In genomic region chr5:139889370-139889769, GRCm38 (mm10) we compare ENCODE assay signal across 27 mouse cellular contexts. TPM values are rescaled to one million over a fixed set of nuclear protein-coding genes. Genes with fewer than 3 reads are reported as not detected.
DNase-seq lines count a peak whose midpoint lies in the region; ATAC-seq and TF ChIP-seq lines count a peak whose summit lies in the region.
"Had no signal": no experiment of that assay in that cellular context is flagged by ENCODE, and none has a peak within 500 bp of the region (broad histone marks: within the 10 kb centered on the region; RNA-seq: fewer than 3 reads in every experiment).

No protein-coding gene starts in this region.

- H3K36me3 ChIP-seq in midbrain, embryonic 10.5 days, result no peaks in the 10 kb centered on the region
- no peaks in the 10 kb centered on the region for H3K36me3 ChIP-seq in midbrain, postnatal 0 days (ENCODE audit: insufficient read depth, low read length)
- H3K36me3 ChIP-seq in forebrain, embryonic 11.5 days (ENCODE audit: control insufficient read depth, insufficient read depth, low read length), result no peaks in the 10 kb centered on the region
- no peaks in the 10 kb centered on the region for H3K36me3 ChIP-seq in forebrain, embryonic 16.5 days (ENCODE audit: control insufficient read depth, insufficient read depth)
- no peaks in the 10 kb centered on the region for H3K36me3 ChIP-seq in lung, postnatal 0 days (ENCODE audit: insufficient read depth, low read length)
- H3K36me3 ChIP-seq: intestine, embryonic 15.5 days; limb, embryonic 10.5 days; liver, embryonic 15.5 days; lung, embryonic 15.5 days had no signal

- TF ChIP-seq CTCF in midbrain, postnatal 0 days (IDR thresholded peaks at IDR 0.05), result no peak
- no peak for TF ChIP-seq CTCF in lung, postnatal 0 days (IDR thresholded peaks at IDR 0.05)

- H3K27ac ChIP-seq in midbrain, embryonic 10.5 days (replicated peaks), result peak overlapping the region; percentile 59; the same call in 1 of the 2 replicates
- H3K27ac ChIP-seq in midbrain, postnatal 0 days (ENCODE audit: low read depth, low read length), result no peak overlapping the region
- H3K27ac ChIP-seq in forebrain, embryonic 11.5 days (ENCODE audit: low read depth, low read length), result peak overlapping the region; percentile 62
- H3K27ac ChIP-seq in forebrain, embryonic 16.5 days (ENCODE audit: low read length), result peak overlapping the region; percentile 13
- H3K27ac ChIP-seq in lung, postnatal 0 days (ENCODE audit: low read length), result no peak overlapping the region
- H3K27ac ChIP-seq: intestine, embryonic 15.5 days; liver, embryonic 15.5 days; lung, embryonic 15.5 days had no signal

- no peak for DNase-seq in midbrain, embryonic 10.5 days (ENCODE audit: low spot score)
- no peak for DNase-seq in midbrain, postnatal 0 days (ENCODE audit: low spot score)
- DNase-seq in forebrain, embryonic 11.5 days (ENCODE audit: low spot score), result peak; percentile 57
- no peak for DNase-seq in spleen, postnatal 4 days (ENCODE audit: low spot score in 2 of 2)
- no peak for DNase-seq in adipocyte (ENCODE audit: low spot score)
- no peak for DNase-seq in lung, postnatal 0 days (ENCODE audit: low spot score)
- DNase-seq: adrenal gland, adult 8-10 months; B cell, adult 2 months; cerebellum, adult 8-10 months; cerebellum, postnatal 36 days; gastrocnemius, postnatal 14 days; heart, adult 11 months; kidney, adult 8-10 months; kidney, postnatal 10 days; liver; lung, postnatal 4 days; right cerebral cortex, postnatal 14 days; thymus, postnatal 14 days had no signal

- H3K4me2 ChIP-seq in midbrain, postnatal 0 days (ENCODE audit: low read depth, low read length, poor library complexity, severe bottlenecking), result no peak overlapping the region
- no peak overlapping the region for H3K4me2 ChIP-seq in forebrain, embryonic 11.5 days (ENCODE audit: low read depth, low read length, severe bottlenecking)
- no peak overlapping the region for H3K4me2 ChIP-seq in forebrain, embryonic 16.5 days (ENCODE audit: low read length)
- no peak overlapping the region for H3K4me2 ChIP-seq in lung, postnatal 0 days (replicated peaks; ENCODE audit: low read depth, low read length)
- H3K4me2 ChIP-seq: heart, embryonic 11.5 days; intestine, embryonic 15.5 days; liver, embryonic 15.5 days; lung, embryonic 15.5 days had no signal

- ATAC-seq in midbrain, postnatal 0 days (ENCODE audit: low FRiP score), result no peak
- ATAC-seq in forebrain, embryonic 11.5 days (replicated peaks; ENCODE audit: low FRiP score), result no peak
- peak; percentile 48 for ATAC-seq in forebrain, embryonic 16.5 days
- ATAC-seq in lung, postnatal 0 days, result no peak
- ATAC-seq: intestine, embryonic 15.5 days had no signal

- 0 out of 2 replicates have a peak, but pooled peaks cover 6% of the 10 kb centered on the region for H3K9me3 ChIP-seq in midbrain, embryonic 10.5 days (replicated peaks)
- H3K9me3 ChIP-seq in midbrain, postnatal 0 days (ENCODE audit: low read length), result no peaks in the 10 kb centered on the region
- no peaks in the 10 kb centered on the region for H3K9me3 ChIP-seq in forebrain, embryonic 11.5 days (ENCODE audit: control insufficient read depth, low read length)
- no peaks in the 10 kb centered on the region for H3K9me3 ChIP-seq in forebrain, embryonic 16.5 days (ENCODE audit: control insufficient read depth, low read length)
- no peaks in the 10 kb centered on the region for H3K9me3 ChIP-seq in lung, postnatal 0 days (ENCODE audit: low read length)
- H3K9me3 ChIP-seq: intestine, embryonic 15.5 days; limb, embryonic 10.5 days; liver, embryonic 15.5 days; lung, embryonic 15.5 days had no signal

- WGBS in midbrain, embryonic 10.5 days, result 60% methylated on average over 10 of the region's 10 CpGs
- WGBS in midbrain, postnatal 0 days, result 56% methylated on average over 10 of the region's 10 CpGs
- WGBS in forebrain, embryonic 11.5 days, result 56% methylated on average over 9 of the region's 10 CpGs
- 25% methylated on average over 10 of the region's 10 CpGs for WGBS in forebrain, embryonic 16.5 days
- WGBS in lung, postnatal 0 days, result 44% methylated on average over 9 of the region's 10 CpGs

- peaks cover 45% of the 10 kb centered on the region for H3K4me1 ChIP-seq in midbrain, embryonic 10.5 days
- H3K4me1 ChIP-seq in midbrain, postnatal 0 days (ENCODE audit: insufficient read depth, low read length), result peaks cover 3% of the 10 kb centered on the region; the same call in 1 of the 2 replicates
- H3K4me1 ChIP-seq in forebrain, embryonic 11.5 days (replicated peaks; ENCODE audit: control insufficient read depth, insufficient read depth, low read length), result peaks cover 16% of the 10 kb centered on the region
- H3K4me1 ChIP-seq in forebrain, embryonic 16.5 days (replicated peaks; ENCODE audit: control insufficient read depth, insufficient read depth, low read length), result peaks cover 36% of the 10 kb centered on the region
- peaks cover 5% of the 10 kb centered on the region; the same call in 1 of the 2 replicates for H3K4me1 ChIP-seq in lung, postnatal 0 days (ENCODE audit: insufficient read depth, low read depth, low read length)
- H3K4me1 ChIP-seq: intestine, embryonic 15.5 days; liver, embryonic 15.5 days had no signal

- H3K4me3 ChIP-seq in midbrain, embryonic 10.5 days, result no peak overlapping the region
- H3K4me3 ChIP-seq in midbrain, postnatal 0 days (ENCODE audit: low read depth, low read length), result no peak overlapping the region
- H3K4me3 ChIP-seq in forebrain, embryonic 11.5 days (ENCODE audit: low read depth, low read length), result no peak overlapping the region
- no peak overlapping the region for H3K4me3 ChIP-seq in forebrain, embryonic 16.5 days (replicated peaks; ENCODE audit: low read length)
- no peak overlapping the region for H3K4me3 ChIP-seq in lung, postnatal 0 days (ENCODE audit: low read depth, low read length)
- H3K4me3 ChIP-seq: intestine, embryonic 15.5 days; limb, embryonic 10.5 days; liver, embryonic 15.5 days; lung, embryonic 15.5 days had no signal

- no peak for TF ChIP-seq EP300 in lung, postnatal 0 days (IDR thresholded peaks at IDR 0.05)

- H3K27me3 ChIP-seq in midbrain, embryonic 10.5 days (ENCODE audit: low read depth, poor library complexity, severe bottlenecking), result no peaks in the 10 kb centered on the region; the same call in 1 of the 2 replicates
- no peaks in the 10 kb centered on the region for H3K27me3 ChIP-seq in midbrain, postnatal 0 days (ENCODE audit: insufficient read depth, low read length)
- H3K27me3 ChIP-seq in forebrain, embryonic 11.5 days (ENCODE audit: control insufficient read depth, insufficient read depth, low read length), result no peaks in the 10 kb centered on the region
- no peaks in the 10 kb centered on the region for H3K27me3 ChIP-seq in forebrain, embryonic 16.5 days (replicated peaks; ENCODE audit: control insufficient read depth, insufficient read depth, low read length)
- no peaks in the 10 kb centered on the region for H3K27me3 ChIP-seq in lung, postnatal 0 days (replicated peaks; ENCODE audit: insufficient read depth, low read length)
- H3K27me3 ChIP-seq: intestine, embryonic 15.5 days; lung, embryonic 15.5 days had no signal

- H3K9ac ChIP-seq in midbrain, postnatal 0 days (replicated peaks; ENCODE audit: low read length, poor library complexity, severe bottlenecking), result no peak overlapping the region
- no peak overlapping the region for H3K9ac ChIP-seq in forebrain, embryonic 11.5 days (ENCODE audit: low read length)
- H3K9ac ChIP-seq in forebrain, embryonic 16.5 days (replicated peaks; ENCODE audit: low read depth, low read length), result no peak overlapping the region
- no peak overlapping the region for H3K9ac ChIP-seq in lung, postnatal 0 days (replicated peaks; ENCODE audit: low read depth)
- H3K9ac ChIP-seq: intestine, embryonic 15.5 days; liver, embryonic 15.5 days; lung, embryonic 15.5 days had no signal

RNA-seq across cellular contexts. Expression of gene Elfn1, which starts 18.4 kb away (rescaled TPM):
- polyA plus RNA-seq in midbrain, embryonic 10.5 days (2016; fragmentation: Nextera tagmentation; extraction: Ambion mirVana), result 0.14 and 0.48 TPM in 2 replicates
- 21.5 and 57.5 TPM in 2 replicates for total RNA-seq in midbrain, postnatal 0 days (2014; rRNA removed)
- polyA plus RNA-seq in midbrain, postnatal 0 days (2015; fragmentation: Nextera tagmentation; extraction: Ambion mirVana), result 3.1 and 3.7 TPM in 2 replicates
- polyA plus RNA-seq in forebrain, embryonic 11.5 days (2014; fragmentation: Nextera tagmentation; extraction: Ambion mirVana), result 0.52 and 0.93 TPM in 2 replicates
- polyA plus RNA-seq in forebrain, embryonic 16.5 days (2015; fragmentation: Nextera tagmentation; extraction: Ambion mirVana), result 2.4 and 3.2 TPM in 2 replicates
- 1.5 TPM in 2 replicates for polyA plus RNA-seq in lung, postnatal 0 days (2015; fragmentation: Nextera tagmentation; extraction: Ambion mirVana)
- total RNA-seq: hematopoietic stem cell, adult 5-6 weeks; MEL; neutrophil, adult 5-6 weeks had no signal

Comparison
In these comparisons a context has a peak if more than half of its experiments do, and no peak if none do; other contexts are left out.
1. H3K27ac ChIP-seq: peak in midbrain, embryonic 10.5 days (single experiment), forebrain, embryonic 11.5 days (single experiment) and forebrain, embryonic 16.5 days (single experiment); none in midbrain, postnatal 0 days (single experiment) and lung, postnatal 0 days (single experiment).